Mouse (Mus musculus) small intestine, adult 2 months (tissue): ENCODE results near the gene C4bp. TPM values are rescaled to one million over a fixed set of nuclear protein-coding genes. Genes with fewer than 3 reads are reported as not detected.

Experiments
- H3K27ac ChIP-seq: fragments of 200-500 bp; 2 replicates; pipeline ENCODE4 v1.5.1; 2012; ENCODE audit warnings: low read depth, low read length, control low read depth, inconsistent platforms; ENCODE audit not compliant: insufficient read depth
- H3K27me3 ChIP-seq: fragments of 200-500 bp; 2 replicates; pipeline ENCODE4 v1.6.1; 2012; ENCODE audit warnings: mild to moderate bottlenecking, moderate library complexity, low read length, inconsistent platforms; ENCODE audit not compliant: control insufficient read depth, insufficient read depth
- H3K36me3 ChIP-seq: fragments of 200-500 bp; 2 replicates; pipeline ENCODE4 v1.6.1; 2012; ENCODE audit warnings: mild to moderate bottlenecking, low read length, control low read depth, inconsistent platforms; ENCODE audit not compliant: control insufficient read depth, insufficient read depth
- H3K4me1 ChIP-seq: fragments of 200-500 bp; 2 replicates; pipeline ENCODE4 v1.6.1; 2012; ENCODE audit warnings: low read length, inconsistent platforms, mixed read lengths; ENCODE audit not compliant: control insufficient read depth, insufficient read depth, insufficient read length
- H3K4me3 ChIP-seq: fragments of 200-500 bp; 2 replicates; pipeline ENCODE4 v1.5.1; 2012; ENCODE audit warnings: low read depth, mild to moderate bottlenecking, control low read depth, inconsistent platforms, low read length, moderate library complexity
- CTCF ChIP-seq: fragments of 200-500 bp; IDR thresholded peaks from 2 replicates; pipeline ENCODE4 v1.5.1; 2012; ENCODE audit warnings: low read depth, mild to moderate bottlenecking, control low read depth, inconsistent platforms, low read length, moderate library complexity, mixed read lengths; ENCODE audit not compliant: insufficient replicate concordance, insufficient read length; ENCODE audit errors: extremely low read depth
- POLR2A ChIP-seq: fragments of 200-500 bp; IDR thresholded peaks from 2 replicates; pipeline ENCODE4 v1.6.1; 2012; ENCODE audit warnings: low read depth, mild to moderate bottlenecking, control low read depth, inconsistent platforms, low read length, moderate library complexity
- WGBS: fragments of 180-500 bp; shearing (Covaris S2); methylation state at CpG from one replicate; pipeline ENCODE4 v1.1.7; 2018; 5-methylcytosine and 5-hydroxymethylcytosine counted together
- polyA plus RNA-seq: library from polyadenylated mRNA; depleted of rRNA; stranded (reverse); fragments of >200 nt; gene quantifications from 2 replicates; pipeline ENCODE4 v1.2.3, GENCODE M21; 2012; rRNA removed

The C4bp gene
- 0.22 and 1.1 TPM in 2 replicates for polyA plus RNA-seq

DNA sequence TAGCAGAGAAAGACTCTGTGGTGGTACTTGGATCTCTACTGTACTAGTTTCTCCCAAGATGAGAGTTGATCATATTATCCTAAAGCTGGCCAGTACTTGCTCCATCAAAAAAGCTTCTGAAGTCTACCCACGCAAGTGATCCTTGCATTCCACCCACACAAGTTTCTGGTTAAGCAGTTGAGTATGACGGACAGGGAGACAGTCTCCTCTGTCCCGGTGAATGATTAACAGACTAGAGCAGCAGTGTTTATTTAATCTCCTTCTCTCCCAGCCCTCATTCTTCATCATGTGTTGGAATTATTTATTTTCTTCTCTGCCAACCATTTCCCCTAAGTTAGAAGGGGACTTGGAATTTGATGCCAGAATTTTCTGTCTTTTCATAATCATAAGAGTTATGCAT is at the start of gene C4bp:
C4bp (minus strand) TSS at position 179 of the 400 bp plus-strand sequence.
- 31% methylated on average over 3 of the region's 3 CpGs for WGBS

DNA sequence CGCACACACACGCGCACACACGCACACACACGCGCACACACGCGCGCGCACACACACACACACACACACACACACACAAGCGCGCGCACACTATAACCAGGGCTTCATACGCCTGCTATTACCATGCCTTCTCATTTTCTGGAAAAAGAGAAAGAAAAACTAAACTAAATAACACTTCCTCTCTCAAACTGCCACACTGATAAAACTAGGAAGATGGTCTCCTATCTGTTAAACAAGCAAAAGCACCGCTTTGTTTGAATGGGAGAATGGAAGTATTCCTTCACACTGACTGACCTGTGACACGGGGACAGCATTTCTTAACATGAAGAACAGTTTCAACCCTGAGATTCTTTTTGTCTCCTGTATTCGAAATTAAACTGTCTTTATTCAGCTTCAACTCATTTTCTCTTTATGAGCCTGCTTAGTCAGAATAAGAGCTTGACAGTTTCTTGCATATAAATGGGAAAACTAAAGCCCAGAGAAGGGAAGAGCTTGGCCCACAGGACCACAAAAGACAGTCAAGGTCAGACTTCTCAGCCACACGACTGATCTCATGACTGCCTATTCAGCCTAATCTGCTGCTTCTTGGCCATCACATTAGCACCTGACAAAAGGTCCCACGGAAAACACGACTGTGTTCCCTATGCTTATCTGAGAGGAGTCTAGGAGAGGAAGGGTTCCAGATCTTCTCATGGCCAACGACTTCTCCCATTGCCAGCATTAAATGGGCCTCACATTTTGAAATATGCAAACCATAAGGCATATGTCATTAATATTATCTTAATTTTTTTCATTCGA is 49.0 kb upstream of the C4bp start:
- WGBS: 93% methylated on average over 22 of the region's 22 CpGs
- peaks cover 44% of the 10 kb centered on the region for H3K36me3 ChIP-seq
- no peaks in the 10 kb centered on the region for H3K27me3 ChIP-seq
- TF ChIP-seq POLR2A (no peak), CTCF (no peak)
- H3K4me1 ChIP-seq: peaks cover 4% of the 10 kb centered on the region; the same call in 1 of the 2 replicates
- H3K27ac ChIP-seq: no peak overlapping the region
- no peak overlapping the region for H3K4me3 ChIP-seq

More for the DNA sequence above, at the start of gene C4bp:
- no peaks in the 10 kb centered on the region for H3K27me3 ChIP-seq
- no peaks in the 10 kb centered on the region for H3K36me3 ChIP-seq
- H3K4me3 ChIP-seq: no peak within 1 kb of the TSS
- H3K4me1 ChIP-seq: peaks cover 7% of the 10 kb centered on the region
- TF ChIP-seq POLR2A (no peak), CTCF (no peak)
- no peak within 1 kb of the TSS for H3K27ac ChIP-seq

DNA sequence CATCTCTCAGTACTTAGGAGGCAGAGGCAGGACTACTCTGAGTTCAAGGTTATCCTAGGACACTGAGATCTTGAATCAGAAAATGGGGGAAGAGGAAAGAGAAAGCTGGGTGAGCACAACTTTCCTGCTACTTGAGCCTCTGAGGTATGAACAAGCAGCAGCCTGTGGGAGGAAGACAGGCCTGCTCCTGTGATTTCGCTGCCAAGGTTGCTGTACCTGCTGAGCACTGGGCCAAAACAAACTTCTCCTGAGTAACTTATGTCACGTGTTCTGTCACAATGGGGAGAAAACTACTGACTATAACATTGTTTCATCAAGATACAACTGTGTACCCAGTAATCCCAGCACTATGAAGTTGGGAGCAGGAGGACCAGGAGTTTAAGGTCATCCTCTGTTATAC is 42.2 kb upstream of the C4bp start:
- WGBS: 62% methylated on average over 2 of the region's 2 CpGs
- no peaks in the 10 kb centered on the region for H3K4me1 ChIP-seq
- H3K27me3 ChIP-seq: no peaks in the 10 kb centered on the region
- no peak overlapping the region for H3K27ac ChIP-seq
- TF ChIP-seq POLR2A: no peak
- H3K36me3 ChIP-seq: peaks cover 72% of the 10 kb centered on the region
- no peak overlapping the region for H3K4me3 ChIP-seq

DNA sequence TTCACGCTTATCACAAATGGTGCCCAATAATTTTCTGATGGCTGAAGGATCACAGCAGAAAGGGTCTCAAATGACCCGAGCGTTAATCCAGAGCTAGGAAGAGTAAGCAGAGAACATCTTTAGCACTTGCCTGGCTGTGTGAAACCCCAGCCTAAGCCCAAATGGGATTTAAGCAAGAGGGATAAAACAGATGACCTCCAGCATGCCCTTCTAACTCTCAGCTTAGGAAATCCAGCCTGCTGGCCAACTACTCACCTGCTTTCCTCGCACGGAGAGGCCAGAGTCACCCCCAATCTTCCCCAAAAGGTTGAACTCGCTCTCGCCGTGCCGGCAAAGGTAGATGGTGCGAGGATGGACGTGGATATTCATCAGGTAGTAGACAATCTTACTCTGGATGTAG is 40.5 kb upstream of the C4bp start:
- TF ChIP-seq CTCF: no peak
- TF ChIP-seq POLR2A: no peak
- H3K4me1 ChIP-seq: no peaks in the 10 kb centered on the region
- no peak overlapping the region for H3K4me3 ChIP-seq
- H3K27ac ChIP-seq: no peak overlapping the region
- H3K27me3 ChIP-seq: no peaks in the 10 kb centered on the region
- 97% methylated on average over 11 of the region's 11 CpGs for WGBS
- H3K36me3 ChIP-seq: peaks cover 71% of the 10 kb centered on the region

DNA sequence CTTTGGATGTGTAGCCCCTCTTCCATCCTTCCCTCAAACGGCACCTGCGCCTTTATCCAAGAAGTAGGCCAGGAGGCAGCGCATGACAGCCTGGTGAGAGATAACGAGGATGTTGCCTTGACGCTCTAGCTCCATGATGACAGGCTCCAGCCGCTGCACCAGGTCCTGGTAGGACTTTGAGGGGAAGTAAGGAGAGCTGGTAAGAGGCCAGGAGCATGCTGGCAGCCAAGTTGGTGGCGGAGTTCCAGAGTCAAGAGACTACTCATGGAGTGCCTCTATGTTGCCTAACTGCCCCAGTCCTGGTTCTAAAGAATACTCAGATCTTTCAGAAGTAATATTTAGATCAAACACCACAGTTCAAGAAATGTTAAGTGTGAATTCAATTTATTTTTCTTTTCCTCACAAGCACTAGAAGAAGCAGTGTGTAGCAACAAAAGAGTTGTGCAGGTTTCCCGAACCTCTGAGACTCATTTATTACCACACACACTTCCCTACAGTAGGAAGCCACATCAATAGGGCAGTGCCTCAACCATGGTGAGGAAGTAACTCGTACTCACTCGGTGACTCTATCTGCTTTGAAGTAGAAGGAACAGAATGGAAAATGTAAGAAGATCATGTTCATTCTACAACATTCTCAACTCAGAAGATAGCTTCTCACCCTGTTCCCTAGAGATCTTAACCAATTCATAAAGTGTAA is 38.7 kb upstream of the C4bp start:
- H3K36me3 ChIP-seq: peaks cover 62% of the 10 kb centered on the region
- no peak overlapping the region for H3K4me3 ChIP-seq
- TF ChIP-seq CTCF (no peak), POLR2A (no peak)
- no peaks in the 10 kb centered on the region for H3K27me3 ChIP-seq
- H3K4me1 ChIP-seq: peaks cover 3% of the 10 kb centered on the region; the same call in 1 of the 2 replicates
- 85% methylated on average over 10 of the region's 10 CpGs for WGBS
- no peak overlapping the region for H3K27ac ChIP-seq

DNA sequence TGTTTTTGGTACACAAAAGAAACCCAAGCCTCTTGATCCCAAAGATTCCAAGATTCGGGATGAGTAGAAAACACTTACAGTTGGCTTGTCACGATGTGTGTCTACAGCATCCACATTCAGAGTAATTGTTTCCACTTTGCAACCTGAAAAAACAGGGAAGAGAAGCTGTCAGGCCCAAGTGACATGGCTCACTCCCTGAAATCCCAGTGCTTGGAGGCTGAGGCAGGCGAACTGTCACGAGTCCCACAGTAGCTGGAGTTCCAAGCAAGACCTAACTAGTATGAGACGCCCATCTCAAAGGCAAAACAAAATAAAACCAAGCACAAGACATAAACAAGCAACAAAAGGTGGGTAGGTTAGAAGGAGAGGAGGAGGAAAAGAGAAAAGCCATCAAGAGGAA is 37.2 kb upstream of the C4bp start:
- Histone ChIP-seq H3K27ac (no peak overlapping the region), H3K27me3 (no peaks in the 10 kb centered on the region), H3K36me3 (peaks cover 58% of the 10 kb centered on the region), H3K4me3 (no peak overlapping the region), H3K4me1 (peaks cover 5% of the 10 kb centered on the region; the same call in 1 of the 2 replicates)
- 93% methylated on average over 5 of the region's 5 CpGs for WGBS
- TF ChIP-seq CTCF (no peak), POLR2A (no peak)

DNA sequence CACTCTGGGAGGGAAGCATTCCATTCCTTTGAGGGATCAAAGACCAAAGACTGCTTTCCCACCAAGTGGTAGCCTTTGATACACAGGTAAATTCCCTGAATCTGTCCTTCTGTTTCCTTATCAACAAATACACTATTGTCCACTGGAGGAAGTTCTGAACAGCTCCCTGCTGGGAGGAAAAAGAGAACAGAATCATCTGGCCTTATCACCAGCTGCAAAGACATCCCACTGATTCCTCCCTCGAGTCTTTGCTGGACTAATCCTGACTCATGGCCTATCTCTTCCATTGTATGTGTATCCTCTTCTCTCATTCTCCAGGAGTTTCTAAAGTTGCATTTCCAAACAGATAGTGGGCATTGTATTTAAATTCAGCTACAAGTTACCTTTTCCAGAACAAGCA is 22.5 kb upstream of the C4bp start:
- Histone ChIP-seq H3K36me3 (peaks cover 3% of the 10 kb centered on the region), H3K4me3 (no peak overlapping the region), H3K4me1 (peaks cover 19% of the 10 kb centered on the region; the same call in 1 of the 2 replicates), H3K27ac (no peak overlapping the region), H3K27me3 (no peaks in the 10 kb centered on the region)
- TF ChIP-seq POLR2A: no peak
- no peak for TF ChIP-seq CTCF
- 33% methylated on average over 1 of the region's 1 CpGs for WGBS
